Mouse (Mus musculus): ENCODE measurements around the gene Stab2.

DNA sequence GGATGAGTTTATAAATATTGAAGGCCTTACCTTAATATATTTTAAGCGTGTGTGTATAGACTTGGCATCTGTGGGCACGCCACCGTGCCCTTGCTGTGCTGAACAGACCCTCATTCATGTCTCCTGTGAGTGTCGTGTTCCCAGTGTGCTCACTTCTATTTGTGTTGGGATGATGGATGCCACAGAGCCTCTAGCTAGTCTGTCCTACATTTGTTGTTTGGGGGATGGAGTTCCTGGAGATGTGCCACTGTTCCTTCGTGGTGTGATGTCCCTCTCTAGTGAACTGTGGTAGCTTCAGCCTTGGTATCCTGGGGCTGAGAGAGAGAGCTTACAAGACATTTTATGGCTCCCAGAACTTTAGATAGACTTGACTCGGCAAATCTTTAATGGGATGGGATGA, 169.0 kb downstream of the Stab2 start:
- TF ChIP-seq CTCF (IDR thresholded peaks at IDR 0.05; ENCODE audit: low read depth) (no peak), EP300 (IDR thresholded peaks at IDR 0.05; ENCODE audit: low read depth) (no peak)
